Mouse (Mus musculus) midbrain, embryonic 14.5 days (tissue): ENCODE measurements at regions not wholly inside any gene's neighbourhood (a gene's known extent, or its start where the extent isn't known, plus 50 kb on each side); places are given as distances from the start of the nearest gene placed in this dataset.

Experiments used
- ATAC-seq: fragments of 200-750 bp; cut with Nextera tagmentation; 2 replicates; pipeline ENCODE4 v1.8.0; 2017; ENCODE audit warnings: moderate number of reproducible peaks, moderate library complexity; ENCODE audit not compliant: low FRiP score, low TSS enrichment
- DNase-seq: peaks from one replicate; pipeline ENCODE4 v3.0.0-alpha.2; 2015
- H3K27ac ChIP-seq: fragments of 300-500 bp; sonication (generic); replicated peaks from 2 replicates; pipeline ENCODE4 v1.5.1; 2014; ENCODE audit warnings: mild to moderate bottlenecking, low read depth, low read length, moderate library complexity
- H3K27me3 ChIP-seq: fragments of 300-500 bp; sonication (generic); 2 replicates; pipeline ENCODE4 v1.6.1; 2014; ENCODE audit warnings: low read length, control low read depth, mixed read lengths; ENCODE audit not compliant: control insufficient read depth, insufficient read depth
- H3K36me3 ChIP-seq: fragments of 300-500 bp; sonication (generic); 2 replicates; pipeline ENCODE4 v1.6.1; 2014; ENCODE audit warnings: low read length, control low read depth; ENCODE audit not compliant: control insufficient read depth, insufficient read depth
- H3K4me1 ChIP-seq: fragments of 300-500 bp; sonication (generic); 2 replicates; pipeline ENCODE4 v1.6.1; 2014; ENCODE audit warnings: mild to moderate bottlenecking, antibody characterized with exemption, low read length, control low read depth; ENCODE audit not compliant: control insufficient read depth, insufficient read depth
- H3K4me2 ChIP-seq: fragments of 300-500 bp; sonication (generic); 2 replicates; pipeline ENCODE4 v1.6.1; 2014; ENCODE audit warnings: mild to moderate bottlenecking, low read length, moderate library complexity
- H3K4me3 ChIP-seq: fragments of 300-500 bp; sonication (generic); replicated peaks from 2 replicates; pipeline ENCODE4 v1.5.1; 2014; ENCODE audit warnings: low read depth, low read length
- H3K9ac ChIP-seq: fragments of 300-500 bp; sonication (generic); replicated peaks from 2 replicates; pipeline ENCODE4 v1.6.1; 2014; ENCODE audit warnings: mild to moderate bottlenecking, low read length, moderate library complexity
- H3K9me3 ChIP-seq: fragments of 300-500 bp; sonication (generic); 2 replicates; pipeline ENCODE4 v1.6.1; 2016; ENCODE audit warnings: low read length, control low read depth, mixed read lengths; ENCODE audit not compliant: control insufficient read depth
- WGBS: fragments of 180-500 bp; shearing (Covaris S2); extraction: QIAGEN DNeasy Blood & Tissue Kit; methylation state at CpG from one replicate; pipeline ENCODE4 v1.1.7; 2014; 5-methylcytosine and 5-hydroxymethylcytosine counted together

- DNase-seq = peak; percentile 62
- Histone ChIP-seq H3K4me1 (no peaks in the 10 kb centered on the region; the same call in 1 of the 2 replicates), H3K27ac (no peak overlapping the region), H3K27me3 (no peaks in the 10 kb centered on the region), H3K4me2 (no peak overlapping the region), H3K36me3 (no peaks in the 10 kb centered on the region), H3K9me3 (no peaks in the 10 kb centered on the region), H3K9ac (no peak overlapping the region), H3K4me3 (no peak overlapping the region)
- ATAC-seq = peak; percentile 79
- WGBS = 14% methylated on average over 2 of the region's 2 CpGs
Observed at GRCm38 (mm10) chr10:16052463-16052889, 1334.5 kb upstream of the Gje1 start.

DNA sequence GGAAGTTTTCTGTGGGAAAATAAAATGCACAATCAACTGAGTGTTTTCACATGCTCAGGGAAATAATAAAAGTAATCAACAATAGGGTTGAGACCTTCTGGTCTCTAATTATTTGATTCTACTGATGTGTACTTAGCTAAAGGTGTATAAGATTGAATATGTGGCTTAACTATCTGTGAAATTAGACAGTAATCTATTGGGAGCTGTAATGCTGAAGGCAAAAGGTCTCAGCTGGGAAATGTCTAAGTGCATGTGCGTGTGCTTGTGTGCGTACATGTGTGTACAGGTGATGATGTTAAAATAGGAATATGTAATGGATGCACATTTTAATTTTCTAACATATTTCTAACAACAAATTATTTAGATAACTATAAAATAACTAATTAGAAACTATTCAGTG lies 1318.2 kb upstream of the Gje1 start:
- no peaks in the 10 kb centered on the region for H3K36me3 ChIP-seq
- no peak overlapping the region for H3K4me2 ChIP-seq
- H3K27me3 ChIP-seq = no peaks in the 10 kb centered on the region
- no peaks in the 10 kb centered on the region for H3K4me1 ChIP-seq
- no peak overlapping the region for H3K27ac ChIP-seq
- whole genome bisulfite sequencing = 84% methylated on average over 2 of the region's 2 CpGs
- no peak for ATAC-seq
- H3K9ac ChIP-seq = no peak overlapping the region
- no peak overlapping the region for H3K4me3 ChIP-seq
- no peaks in the 10 kb centered on the region for H3K9me3 ChIP-seq
- no peak for DNase-seq

DNA sequence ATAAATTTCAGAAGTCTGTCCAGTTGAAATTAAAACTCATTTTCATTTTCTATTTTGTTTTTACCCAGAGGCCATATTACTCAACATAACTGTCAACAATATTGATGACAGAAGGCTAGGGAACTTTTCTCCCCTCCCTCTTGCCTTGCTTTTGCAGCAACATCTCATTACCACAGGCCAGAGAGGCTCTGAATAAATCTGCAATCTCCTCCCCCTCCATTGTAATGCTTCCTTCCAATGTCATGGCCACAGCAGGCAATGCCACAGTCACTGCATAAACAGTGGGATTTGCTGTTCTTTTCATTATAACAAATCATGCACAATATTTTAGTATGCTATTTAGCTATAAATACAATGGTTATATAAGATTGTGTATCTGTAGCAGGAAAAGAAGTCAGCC lies 1315.1 kb upstream of the Gje1 start:
- H3K27me3 ChIP-seq = no peaks in the 10 kb centered on the region
- no peak for ATAC-seq

GRCm38 (mm10) chr10:16030802-16031201 lies 1312.8 kb upstream of the Gje1 start:
- Histone ChIP-seq H3K4me1 (no peaks in the 10 kb centered on the region), H3K27me3 (no peaks in the 10 kb centered on the region), H3K27ac (no peak overlapping the region), H3K9me3 (no peaks in the 10 kb centered on the region; the same call in 1 of the 2 replicates), H3K4me2 (no peak overlapping the region), H3K36me3 (no peaks in the 10 kb centered on the region), H3K9ac (no peak overlapping the region), H3K4me3 (no peak overlapping the region)
- no peak for DNase-seq
- WGBS = 65% methylated on average over 2 of the region's 2 CpGs
- ATAC-seq = no peak; the same call in 1 of the 2 replicates

More for the DNA sequence above, 1315.1 kb upstream of the Gje1 start:
- no peak overlapping the region for H3K4me3 ChIP-seq
- H3K4me2 ChIP-seq = no peak overlapping the region
- DNase-seq = no peak
- H3K27ac ChIP-seq = no peak overlapping the region
- H3K36me3 ChIP-seq = no peaks in the 10 kb centered on the region
- H3K9ac ChIP-seq = no peak overlapping the region
- no peaks in the 10 kb centered on the region for H3K9me3 ChIP-seq
- H3K4me1 ChIP-seq = no peaks in the 10 kb centered on the region

- WGBS = 98% methylated on average over 1 of the region's 1 CpGs
- ATAC-seq (no peak), DNase-seq (no peak)
- Histone ChIP-seq H3K27me3 (no peaks in the 10 kb centered on the region), H3K4me1 (no peaks in the 10 kb centered on the region), H3K9ac (no peak overlapping the region), H3K9me3 (no peaks in the 10 kb centered on the region), H3K27ac (no peak overlapping the region), H3K4me3 (no peak overlapping the region), H3K4me2 (no peak overlapping the region), H3K36me3 (no peaks in the 10 kb centered on the region)
Observed at GRCm38 (mm10) chr10:16014806-16015205, 1296.8 kb upstream of the Gje1 start.

DNA sequence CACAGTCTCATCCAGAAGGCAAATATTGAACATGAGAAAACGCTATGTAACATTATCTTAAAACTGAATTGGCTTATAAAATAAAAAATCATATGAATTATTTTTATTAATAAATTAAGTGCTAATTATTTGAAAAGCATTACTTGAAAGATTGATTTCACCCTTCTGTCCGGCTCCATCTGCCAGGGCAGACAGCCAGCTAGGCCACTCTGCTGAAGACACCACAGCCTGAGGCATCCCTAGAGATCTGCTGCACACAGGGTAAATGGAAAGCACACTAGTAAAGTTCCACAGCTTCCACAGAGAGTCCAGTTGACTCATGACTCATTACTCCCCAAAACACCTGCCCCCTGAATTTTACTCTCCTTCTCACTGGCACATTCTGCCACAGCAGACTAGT lies 1283.2 kb upstream of the Gje1 start:
- Histone ChIP-seq H3K4me3 (no peak overlapping the region), H3K9ac (no peak overlapping the region), H3K27me3 (no peaks in the 10 kb centered on the region), H3K4me2 (no peak overlapping the region), H3K27ac (no peak overlapping the region), H3K4me1 (no peaks in the 10 kb centered on the region), H3K36me3 (no peaks in the 10 kb centered on the region), H3K9me3 (no peaks in the 10 kb centered on the region)
- DNase-seq (no peak), ATAC-seq (no peak)
- WGBS = 90% methylated on average over 2 of the region's 2 CpGs

DNA sequence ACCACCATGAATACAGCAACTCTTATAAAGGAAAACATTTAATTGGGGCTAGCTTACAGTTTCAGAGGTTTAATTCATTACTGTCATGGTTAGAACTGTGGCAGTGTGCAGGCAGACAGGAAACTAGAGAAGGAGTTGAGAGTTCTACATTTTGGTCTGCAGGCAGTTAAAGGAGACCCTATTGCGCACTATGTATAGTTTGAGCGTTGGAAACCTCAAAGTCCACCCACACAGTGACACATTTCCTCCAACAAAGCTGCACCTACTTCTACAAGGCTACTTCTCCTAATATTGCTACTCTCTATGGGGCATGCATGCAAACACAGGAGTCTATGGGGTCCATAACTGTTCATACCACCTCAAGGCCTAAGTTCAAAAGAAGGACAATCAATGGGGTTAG lies 1275.3 kb upstream of the Gje1 start:
- H3K4me1 ChIP-seq = no peaks in the 10 kb centered on the region
- 95% methylated on average over 2 of the region's 2 CpGs for WGBS
- H3K27me3 ChIP-seq = no peaks in the 10 kb centered on the region
- ATAC-seq (no peak), DNase-seq (no peak)
- H3K4me3 ChIP-seq = no peak overlapping the region
- no peak overlapping the region for H3K4me2 ChIP-seq
- H3K9ac ChIP-seq = no peak overlapping the region
- no peaks in the 10 kb centered on the region for H3K9me3 ChIP-seq
- H3K36me3 ChIP-seq = no peaks in the 10 kb centered on the region
- H3K27ac ChIP-seq = no peak overlapping the region
